Mouse (Mus musculus) G1E (cell line): ENCODE results near the gene Pappa2. TPM values are rescaled to one million over a fixed set of nuclear protein-coding genes. Genes with fewer than 3 reads are reported as not detected.

Source experiments
- ATAC-seq: 2 replicates; pipeline ENCODE4 v1.8.0; 2016; ENCODE audit warnings: mild to moderate bottlenecking; ENCODE audit not compliant: insufficient number of reproducible peaks, poor library complexity, low FRiP score, severe bottlenecking; ENCODE audit errors: extremely low read depth
- DNase-seq: peaks from one replicate; pipeline ENCODE4 v3.0.0; 2012; ENCODE audit warnings: low spot score
- H3K27me3 ChIP-seq: 2 replicates; pipeline ENCODE4 v1.6.1; 2012; ENCODE audit warnings: mild to moderate bottlenecking, low read length, inconsistent platforms; ENCODE audit not compliant: insufficient read depth
- H3K36me3 ChIP-seq: replicated peaks from 2 replicates; pipeline ENCODE3; 2012; ENCODE audit warnings: mild to moderate bottlenecking, inconsistent platforms
- H3K4me1 ChIP-seq: 2 replicates; pipeline ENCODE4 v1.6.1; 2012; ENCODE audit warnings: low read depth, low read length, inconsistent platforms, mixed read lengths; ENCODE audit not compliant: insufficient read depth
- H3K4me3 ChIP-seq: 2 replicates; pipeline ENCODE4 v1.5.1; 2012; ENCODE audit warnings: low read depth, mild to moderate bottlenecking, inconsistent platforms, low read length, moderate library complexity, mixed read lengths
- H3K9me3 ChIP-seq: replicated peaks from 2 replicates; pipeline ENCODE4 v1.6.1; 2012; ENCODE audit warnings: inconsistent platforms
- CTCF ChIP-seq: IDR thresholded peaks from 2 replicates; pipeline ENCODE4 v1.5.1; 2012; ENCODE audit warnings: low read depth, low read length, inconsistent platforms, mixed read lengths
- GATA1 ChIP-seq: IDR thresholded peaks from 2 replicates; pipeline ENCODE4 v1.6.1; 2012; ENCODE audit warnings: borderline replicate concordance, low read length, inconsistent platforms, mixed read lengths
- GATA2 ChIP-seq: IDR thresholded peaks from 2 replicates; pipeline ENCODE4 v1.6.1; 2012; ENCODE audit warnings: low read depth, low read length, inconsistent platforms, borderline replicate concordance
- POLR2AphosphoS5 ChIP-seq: IDR thresholded peaks from 2 replicates; pipeline ENCODE4 v1.6.1; 2012; ENCODE audit warnings: low read depth, low read length, inconsistent platforms; ENCODE audit not compliant: insufficient replicate concordance
- TAL1 ChIP-seq: conservative IDR thresholded peaks from 2 replicates; pipeline ENCODE4 v1.6.1; 2012; ENCODE audit warnings: low read depth, low read length, inconsistent platforms, mixed read lengths
- polyA plus RNA-seq: library from polyadenylated mRNA; stranded (reverse); fragments of >175 nt; gene quantifications from 2 replicates; pipeline ENCODE4 v1.2.3, GENCODE M21; 2012
- total RNA-seq, 2 experiments: library from RNA; stranded (forward) in 1 of 2; stranded (reverse) in 1 of 2; fragments of 200-1000 nt in 1 of 2; fragments of >200 nt in 1 of 2; fragmentation: Nextera tagmentation in 1 of 2; gene quantifications; 2 replicates each; pipeline ENCODE4 v1.2.3; 2014 to 2017

Pappa2 gene
- total and polyA plus RNA-seq, 3 experiments: 0.05 TPM; not detected in 2

GRCm38 (mm10) chr1:158850459-158850858 is 129.8 kb downstream of the Pappa2 start:
- H3K4me1 ChIP-seq: no peaks in the 10 kb centered on the region
- no peaks in the 10 kb centered on the region for H3K36me3 ChIP-seq
- no peaks in the 10 kb centered on the region for H3K27me3 ChIP-seq
- no peak overlapping the region for H3K4me3 ChIP-seq
- ATAC-seq: no peak
- DNase-seq: no peak
- TF ChIP-seq GATA1 (no peak), CTCF (no peak), POLR2AphosphoS5 (no peak), TAL1 (no peak), GATA2 (no peak)
- H3K9me3 ChIP-seq: peaks cover 32% of the 10 kb centered on the region

DNA sequence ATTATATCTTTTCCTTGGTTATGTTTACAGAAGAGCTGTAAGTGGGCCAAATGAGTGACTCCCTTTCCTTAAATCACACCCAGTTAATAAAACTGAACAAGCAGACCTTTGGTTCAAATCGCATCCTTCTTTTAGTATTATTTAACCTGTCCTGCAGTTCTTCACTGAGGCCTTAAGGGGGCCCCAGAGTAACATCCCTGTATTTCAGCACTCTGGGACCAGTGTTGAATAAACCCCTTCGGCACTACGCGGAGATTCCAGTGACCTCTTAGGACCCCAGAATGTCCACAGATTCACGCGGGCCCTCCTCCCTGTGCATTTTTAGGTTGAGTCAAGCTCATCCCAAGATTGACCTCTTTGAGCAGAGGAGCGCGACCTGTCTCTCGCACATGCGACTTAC is 135.7 kb downstream of the Pappa2 start:
- ATAC-seq: no peak; the same call in 1 of the 2 replicates
- H3K9me3 ChIP-seq: peaks cover 15% of the 10 kb centered on the region

DNA sequence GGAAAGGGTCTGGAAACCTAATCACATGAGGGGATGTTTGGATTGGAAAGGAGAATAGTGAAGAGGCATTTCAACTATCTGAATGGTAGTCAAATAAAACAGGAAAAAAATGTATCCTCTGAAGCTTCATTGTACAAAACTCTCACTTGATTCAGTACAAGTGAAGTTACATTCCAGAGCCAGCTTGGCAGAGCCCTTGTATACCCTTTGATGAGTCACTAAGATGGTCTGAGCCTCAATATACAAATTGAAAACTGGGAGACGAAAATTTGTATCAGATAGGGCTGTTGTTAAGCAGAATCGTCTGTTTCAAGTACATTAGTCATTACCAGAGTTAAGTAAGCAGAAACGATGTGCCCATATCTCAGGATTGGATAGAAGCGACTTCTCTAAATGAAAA is 143.1 kb downstream of the Pappa2 start:
- H3K27me3 ChIP-seq: no peaks in the 10 kb centered on the region
- TF ChIP-seq GATA1: no peak
- TF ChIP-seq CTCF: no peak
- no peak for TF ChIP-seq TAL1
- no peak for TF ChIP-seq GATA2
- no peak for TF ChIP-seq POLR2AphosphoS5
- peaks cover 14% of the 10 kb centered on the region; the same call in 1 of the 2 replicates for H3K9me3 ChIP-seq
- no peaks in the 10 kb centered on the region for H3K36me3 ChIP-seq
- ATAC-seq (no peak), DNase-seq (no peak)
- no peak overlapping the region for H3K4me3 ChIP-seq
- H3K4me1 ChIP-seq: no peaks in the 10 kb centered on the region

More for the DNA sequence above, 135.7 kb downstream of the Pappa2 start:
- DNase-seq: no peak
- Histone ChIP-seq H3K4me1 (no peaks in the 10 kb centered on the region), H3K36me3 (no peaks in the 10 kb centered on the region), H3K4me3 (no peak overlapping the region), H3K27me3 (no peaks in the 10 kb centered on the region)
- TF ChIP-seq GATA2 (no peak), GATA1 (no peak), TAL1 (no peak)

GRCm38 (mm10) chr1:158830152-158830551 is 150.1 kb downstream of the Pappa2 start:
- H3K9me3 ChIP-seq: peaks cover 15% of the 10 kb centered on the region; the same call in 1 of the 2 replicates
- H3K36me3 ChIP-seq: no peaks in the 10 kb centered on the region
- H3K4me1 ChIP-seq: no peaks in the 10 kb centered on the region
- DNase-seq (no peak), ATAC-seq (no peak)
- H3K4me3 ChIP-seq: no peak overlapping the region
- H3K27me3 ChIP-seq: no peaks in the 10 kb centered on the region
- TF ChIP-seq GATA2 (no peak), POLR2AphosphoS5 (no peak), CTCF (no peak), GATA1 (no peak), TAL1 (no peak)

DNA sequence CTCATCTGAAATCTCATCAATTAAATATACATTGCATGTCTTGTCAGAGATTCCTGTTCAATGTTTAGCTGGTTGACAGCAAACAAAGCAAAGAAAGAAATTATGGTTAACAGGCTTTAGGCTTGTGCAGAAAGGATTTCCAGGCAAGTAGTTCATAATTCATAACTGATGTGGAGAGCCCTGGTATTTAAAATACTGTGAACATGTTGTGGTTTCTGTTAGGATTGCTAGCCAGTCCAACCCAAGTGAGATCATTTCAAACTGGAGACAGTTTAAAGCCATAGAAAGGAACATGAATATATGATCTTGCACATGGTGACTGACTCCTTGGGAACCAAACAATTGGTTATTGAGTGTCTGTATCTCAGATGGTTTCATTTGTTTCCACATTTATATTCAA is 152.4 kb downstream of the Pappa2 start:
- ATAC-seq: no peak
- DNase-seq: no peak
- Histone ChIP-seq H3K9me3 (peaks cover 12% of the 10 kb centered on the region; the same call in 1 of the 2 replicates), H3K27me3 (no peaks in the 10 kb centered on the region), H3K36me3 (no peaks in the 10 kb centered on the region), H3K4me1 (no peaks in the 10 kb centered on the region), H3K4me3 (no peak overlapping the region)
- no peak for TF ChIP-seq CTCF
- TF ChIP-seq GATA1: no peak

DNA sequence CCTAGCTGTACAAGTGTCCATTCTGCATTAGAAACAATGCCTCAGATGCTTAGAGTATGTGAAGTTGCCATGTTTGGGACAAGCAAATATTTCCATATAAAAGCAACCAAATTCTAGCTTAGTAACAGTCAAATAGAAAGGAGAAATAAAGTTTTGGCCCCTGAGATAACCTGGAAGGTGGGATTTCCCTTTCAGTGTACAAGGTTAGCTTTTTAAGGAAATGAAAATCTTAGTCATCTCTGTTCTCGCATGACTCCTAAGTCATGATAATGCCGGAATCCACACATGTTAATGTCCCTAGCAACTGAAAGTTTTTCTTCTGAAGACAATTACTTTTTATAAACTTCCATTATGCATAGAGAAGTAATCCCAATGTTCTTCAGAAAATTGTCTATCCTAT is 160.6 kb downstream of the Pappa2 start:
- no peaks in the 10 kb centered on the region for H3K4me1 ChIP-seq
- H3K27me3 ChIP-seq: no peaks in the 10 kb centered on the region
- H3K4me3 ChIP-seq: no peak overlapping the region
- H3K9me3 ChIP-seq: 0 out of 2 replicates have a peak, but pooled peaks cover 7% of the 10 kb centered on the region
- ATAC-seq (no peak), DNase-seq (no peak)
- H3K36me3 ChIP-seq: no peaks in the 10 kb centered on the region
- TF ChIP-seq GATA1: no peak
- TF ChIP-seq POLR2AphosphoS5: no peak
- TF ChIP-seq CTCF: no peak
- TF ChIP-seq GATA2: no peak
- TF ChIP-seq TAL1: no peak

DNA sequence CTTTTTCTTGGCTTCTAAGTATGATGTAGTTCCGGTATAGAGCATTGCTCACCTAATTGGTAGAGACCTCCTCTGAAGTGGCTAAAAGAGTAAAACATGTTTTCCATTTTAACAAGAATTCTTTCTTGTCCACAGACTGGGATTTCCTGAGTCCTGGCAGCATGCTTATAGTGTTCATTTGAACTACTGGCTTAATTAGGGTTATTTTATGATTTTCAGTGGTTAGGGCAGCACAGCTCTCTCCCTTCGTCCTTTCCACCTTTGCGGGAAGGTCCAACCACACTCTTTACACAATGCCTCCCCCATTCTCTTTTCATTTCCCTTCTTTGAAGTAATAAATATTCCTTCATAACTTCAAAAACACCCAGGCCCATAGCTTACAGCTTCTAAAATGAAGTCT is 163.8 kb downstream of the Pappa2 start:
- ATAC-seq (no peak), DNase-seq (no peak)
- Histone ChIP-seq H3K36me3 (no peaks in the 10 kb centered on the region), H3K4me3 (no peak overlapping the region), H3K9me3 (0 out of 2 replicates have a peak, but pooled peaks cover 7% of the 10 kb centered on the region), H3K4me1 (no peaks in the 10 kb centered on the region), H3K27me3 (no peaks in the 10 kb centered on the region)
- TF ChIP-seq TAL1 (no peak), GATA2 (no peak), POLR2AphosphoS5 (no peak), CTCF (no peak), GATA1 (no peak)
